Mouse (Mus musculus) intestine, embryonic 16.5 days (tissue): Measurements from ENCODE around the gene Pakap. TPM values are rescaled to one million over a fixed set of nuclear protein-coding genes. Genes with fewer than 3 reads are reported as not detected.

Experiments
- ATAC-seq: fragments of 200-750 bp; cut with Nextera tagmentation; 2 replicates; pipeline ENCODE4 v1.8.0; 2017; ENCODE audit warnings: moderate TSS enrichment, moderate library complexity
- H3K27ac ChIP-seq: fragments of 300-500 bp; sonication (generic); 2 replicates; pipeline ENCODE4 v1.5.1; 2014; ENCODE audit warnings: mild to moderate bottlenecking, low read length
- H3K27me3 ChIP-seq: fragments of 300-500 bp; sonication (generic); replicated peaks from 2 replicates; pipeline ENCODE4 v1.6.1; 2014; ENCODE audit warnings: low read length, control low read depth, mixed read lengths; ENCODE audit not compliant: control insufficient read depth, insufficient read depth
- H3K36me3 ChIP-seq: fragments of 300-500 bp; sonication (generic); 2 replicates; pipeline ENCODE4 v1.6.1; 2014; ENCODE audit warnings: low read length, control low read depth; ENCODE audit not compliant: control insufficient read depth, insufficient read depth
- H3K4me1 ChIP-seq: fragments of 300-500 bp; sonication (generic); 2 replicates; pipeline ENCODE4 v1.6.1; 2014; ENCODE audit warnings: low read length, control low read depth, mixed read lengths; ENCODE audit not compliant: control insufficient read depth, insufficient read depth
- H3K4me2 ChIP-seq: fragments of 300-500 bp; sonication (generic); 2 replicates; pipeline ENCODE4 v1.6.1; 2014; ENCODE audit warnings: low read depth, low read length, control low read depth
- H3K4me3 ChIP-seq: fragments of 300-500 bp; sonication (generic); 2 replicates; pipeline ENCODE4 v1.5.1; 2014; ENCODE audit warnings: mild to moderate bottlenecking, low read length
- H3K9ac ChIP-seq: fragments of 300-500 bp; sonication (generic); 2 replicates; pipeline ENCODE4 v1.6.1; 2014; ENCODE audit warnings: low read depth, low read length
- H3K9me3 ChIP-seq: fragments of 300-500 bp; sonication (generic); 2 replicates; pipeline ENCODE4 v1.6.1; 2016; ENCODE audit warnings: low read length, control low read depth; ENCODE audit not compliant: control insufficient read depth
- WGBS: fragments of 180-500 bp; shearing (Covaris S2); extraction: QIAGEN DNeasy Blood & Tissue Kit; methylation state at CpG from one replicate; pipeline ENCODE4 v1.1.7; 2014; 5-methylcytosine and 5-hydroxymethylcytosine counted together
- polyA plus RNA-seq: library from polyadenylated mRNA; unstranded; fragments of >200 nt; fragmentation: Nextera tagmentation; extraction: Ambion mirVana; gene quantifications from 2 replicates; pipeline ENCODE4 v1.2.1, GENCODE M21; 2015

The Pakap gene
- polyA plus RNA-seq, 1 experiment from 2014 or later, result 22.0 TPM

GRCm38 (mm10) chr4:57650994-57651393 is 83.0 kb downstream of the Pakap start:
- Histone ChIP-seq H3K9ac (no peak overlapping the region), H3K36me3 (no peaks in the 10 kb centered on the region), H3K4me2 (no peak overlapping the region), H3K4me1 (no peaks in the 10 kb centered on the region), H3K27me3 (no peaks in the 10 kb centered on the region), H3K4me3 (no peak overlapping the region), H3K27ac (no peak overlapping the region), H3K9me3 (no peaks in the 10 kb centered on the region)
- WGBS, result 84% methylated on average over 1 of the region's 1 CpGs
- no peak for ATAC-seq

- Histone ChIP-seq H3K27me3 (no peaks in the 10 kb centered on the region), H3K4me2 (no peak overlapping the region), H3K9ac (no peak overlapping the region), H3K4me1 (no peaks in the 10 kb centered on the region), H3K4me3 (no peak overlapping the region), H3K27ac (no peak overlapping the region), H3K9me3 (no peaks in the 10 kb centered on the region), H3K36me3 (no peaks in the 10 kb centered on the region)
- 86% methylated on average over 8 of the region's 8 CpGs for WGBS
- ATAC-seq, result no peak
Observed at GRCm38 (mm10) chr4:57651547-57651946, 83.6 kb downstream of the Pakap start.

- no peaks in the 10 kb centered on the region for H3K9me3 ChIP-seq
- no peak for ATAC-seq
- no peak overlapping the region for H3K9ac ChIP-seq
- H3K27me3 ChIP-seq, result no peaks in the 10 kb centered on the region
- WGBS, result 78% methylated on average over 5 of the region's 5 CpGs
- no peaks in the 10 kb centered on the region for H3K36me3 ChIP-seq
- no peak overlapping the region for H3K4me2 ChIP-seq
- H3K27ac ChIP-seq, result no peak overlapping the region
- no peak overlapping the region for H3K4me3 ChIP-seq
- no peaks in the 10 kb centered on the region for H3K4me1 ChIP-seq
Observed at GRCm38 (mm10) chr4:57652185-57652904, 84.4 kb downstream of the Pakap start.

GRCm38 (mm10) chr4:57655966-57656365 is 88.0 kb downstream of the Pakap start:
- H3K4me2 ChIP-seq, result no peak overlapping the region
- no peaks in the 10 kb centered on the region for H3K36me3 ChIP-seq
- WGBS, result 70% methylated on average over 1 of the region's 1 CpGs
- no peak overlapping the region for H3K9ac ChIP-seq
- H3K27me3 ChIP-seq, result no peaks in the 10 kb centered on the region
- no peak for ATAC-seq
- H3K27ac ChIP-seq, result no peak overlapping the region
- H3K9me3 ChIP-seq, result no peaks in the 10 kb centered on the region
- peaks cover 6% of the 10 kb centered on the region; the same call in 1 of the 2 replicates for H3K4me1 ChIP-seq
- no peak overlapping the region for H3K4me3 ChIP-seq

- WGBS, result 94% methylated on average over 12 of the region's 12 CpGs
- Histone ChIP-seq H3K4me1 (peaks cover 6% of the 10 kb centered on the region; the same call in 1 of the 2 replicates), H3K4me3 (no peak overlapping the region), H3K27ac (no peak overlapping the region), H3K27me3 (no peaks in the 10 kb centered on the region), H3K9me3 (no peaks in the 10 kb centered on the region), H3K4me2 (no peak overlapping the region), H3K36me3 (no peaks in the 10 kb centered on the region), H3K9ac (no peak overlapping the region)
- ATAC-seq, result no peak
Observed at GRCm38 (mm10) chr4:57656388-57656787, 88.4 kb downstream of the Pakap start.

- Histone ChIP-seq H3K4me2 (no peak overlapping the region), H3K27me3 (no peaks in the 10 kb centered on the region), H3K27ac (no peak overlapping the region), H3K9me3 (no peaks in the 10 kb centered on the region), H3K4me3 (no peak overlapping the region), H3K36me3 (no peaks in the 10 kb centered on the region), H3K9ac (no peak overlapping the region), H3K4me1 (peaks cover 6% of the 10 kb centered on the region; the same call in 1 of the 2 replicates)
- ATAC-seq, result no peak
- 87% methylated on average over 3 of the region's 3 CpGs for WGBS
Observed at GRCm38 (mm10) chr4:57656861-57657260, 88.9 kb downstream of the Pakap start.

GRCm38 (mm10) chr4:57660470-57660869 is 92.5 kb downstream of the Pakap start:
- Histone ChIP-seq H3K9me3 (no peaks in the 10 kb centered on the region), H3K4me1 (peaks cover 6% of the 10 kb centered on the region; the same call in 1 of the 2 replicates), H3K27me3 (no peaks in the 10 kb centered on the region), H3K4me2 (no peak overlapping the region), H3K27ac (no peak overlapping the region), H3K9ac (no peak overlapping the region), H3K4me3 (no peak overlapping the region), H3K36me3 (no peaks in the 10 kb centered on the region)
- 33% methylated on average over 4 of the region's 4 CpGs for WGBS
- ATAC-seq, result no peak

- H3K36me3 ChIP-seq, result no peaks in the 10 kb centered on the region
- WGBS, result 80% methylated on average over 3 of the region's 3 CpGs
- H3K9me3 ChIP-seq, result no peaks in the 10 kb centered on the region
- ATAC-seq, result no peak
- no peak overlapping the region for H3K4me2 ChIP-seq
- H3K4me3 ChIP-seq, result no peak overlapping the region
- no peak overlapping the region for H3K27ac ChIP-seq
- H3K4me1 ChIP-seq, result no peaks in the 10 kb centered on the region; the same call in 1 of the 2 replicates
- no peak overlapping the region for H3K9ac ChIP-seq
- H3K27me3 ChIP-seq, result no peaks in the 10 kb centered on the region
Observed at GRCm38 (mm10) chr4:57666101-57666500, 98.1 kb downstream of the Pakap start.

- no peaks in the 10 kb centered on the region for H3K36me3 ChIP-seq
- ATAC-seq, result peak; percentile 44; the same call in 1 of the 2 replicates
Observed at GRCm38 (mm10) chr4:57670813-57671469, 103.0 kb downstream of the Pakap start.

More at GRCm38 (mm10) chr4:57670813-57671469, 103.0 kb downstream of the Pakap start:
- 39% methylated on average over 7 of the region's 7 CpGs for WGBS
- H3K9me3 ChIP-seq, result no peaks in the 10 kb centered on the region
- no peak overlapping the region for H3K27ac ChIP-seq
- H3K4me3 ChIP-seq, result no peak overlapping the region
- H3K9ac ChIP-seq, result no peak overlapping the region
- H3K27me3 ChIP-seq, result no peaks in the 10 kb centered on the region
- H3K4me2 ChIP-seq, result no peak overlapping the region
- H3K4me1 ChIP-seq, result peaks cover 11% of the 10 kb centered on the region
